Mouse (Mus musculus) embryo, embryonic 10.5 days (tissue): ENCODE data around the gene Gm17662.

Source experiments
- DNase-seq: peaks from one replicate; pipeline ENCODE4 v3.0.0-alpha.2; 2015; ENCODE audit warnings: low spot score

Gene Gm17662

GRCm38 (mm10) chr4:104857029-104857428 lies at the start of gene Gm17662:
Gene Gm17662 (plus strand): TSS chr4:104857329.
- no peak for DNase-seq

- DNase-seq, result no peak
These were observed 46.3 kb upstream of the Gm17662 start for GRCm38 (mm10) chr4:104810710-104811286.

GRCm38 (mm10) chr4:104813617-104814016 lies 43.5 kb upstream of the Gm17662 start:
- DNase-seq, result no peak

GRCm38 (mm10) chr4:104816519-104817232 lies 40.5 kb upstream of the Gm17662 start:
- DNase-seq, result no peak

GRCm38 (mm10) chr4:104817509-104817908 lies 39.6 kb upstream of the Gm17662 start:
- DNase-seq, result no peak

- DNase-seq, result no peak
These were observed 38.1 kb upstream of the Gm17662 start for GRCm38 (mm10) chr4:104818986-104819385.

- no peak for DNase-seq
These were observed 37.2 kb upstream of the Gm17662 start for GRCm38 (mm10) chr4:104819891-104820290.

GRCm38 (mm10) chr4:104823597-104824101 lies 33.5 kb upstream of the Gm17662 start:
- no peak for DNase-seq

- DNase-seq, result no peak
These were observed 32.6 kb upstream of the Gm17662 start for GRCm38 (mm10) chr4:104824381-104825077.

GRCm38 (mm10) chr4:104828939-104829338 lies 28.2 kb upstream of the Gm17662 start:
- DNase-seq, result no peak

GRCm38 (mm10) chr4:104835096-104835495 lies 22.0 kb upstream of the Gm17662 start:
- peak; percentile 61 for DNase-seq

- no peak for DNase-seq
These were observed 18.8 kb upstream of the Gm17662 start for GRCm38 (mm10) chr4:104838342-104838741.

- no peak for DNase-seq
These were observed 14.9 kb upstream of the Gm17662 start for GRCm38 (mm10) chr4:104842204-104842603.

GRCm38 (mm10) chr4:104843546-104843945 lies 13.6 kb upstream of the Gm17662 start:
- DNase-seq, result peak; percentile 21

- no peak for DNase-seq
These were observed 1.9 kb upstream of the Gm17662 start for GRCm38 (mm10) chr4:104855216-104855615.

- no peak for DNase-seq
These were observed 694 bp downstream of the Gm17662 start for GRCm38 (mm10) chr4:104857823-104858222.

- DNase-seq, result no peak
These were observed 4.1 kb downstream of the Gm17662 start for GRCm38 (mm10) chr4:104861241-104861640.

- DNase-seq, result no peak
These were observed 7.3 kb downstream of the Gm17662 start for GRCm38 (mm10) chr4:104864397-104864796.

GRCm38 (mm10) chr4:104869581-104869980 lies 12.5 kb downstream of the Gm17662 start:
- DNase-seq, result no peak

GRCm38 (mm10) chr4:104870196-104870595 lies 13.1 kb downstream of the Gm17662 start:
- no peak for DNase-seq

GRCm38 (mm10) chr4:104875832-104876231 lies 18.7 kb downstream of the Gm17662 start:
- no peak for DNase-seq

GRCm38 (mm10) chr4:104876323-104876722 lies 19.2 kb downstream of the Gm17662 start, which contains the start of gene C8a:
Gene C8a (minus strand): TSS chr4:104876398.
- DNase-seq, result no peak

- DNase-seq, result peak; percentile 15
These were observed 30.4 kb downstream of the Gm17662 start for GRCm38 (mm10) chr4:104887486-104887885.
